Mouse (Mus musculus) frontal cortex, adult (tissue): Measurements from ENCODE around the gene Accs.

Experiments used
- ATAC-seq: cut with Nextera tagmentation; 2 replicates; pipeline ENCODE4 v1.9.2; 2017; ENCODE audit warnings: mild to moderate bottlenecking, moderate library complexity, mixed read lengths; ENCODE audit not compliant: low TSS enrichment

Gene Accs

DNA sequence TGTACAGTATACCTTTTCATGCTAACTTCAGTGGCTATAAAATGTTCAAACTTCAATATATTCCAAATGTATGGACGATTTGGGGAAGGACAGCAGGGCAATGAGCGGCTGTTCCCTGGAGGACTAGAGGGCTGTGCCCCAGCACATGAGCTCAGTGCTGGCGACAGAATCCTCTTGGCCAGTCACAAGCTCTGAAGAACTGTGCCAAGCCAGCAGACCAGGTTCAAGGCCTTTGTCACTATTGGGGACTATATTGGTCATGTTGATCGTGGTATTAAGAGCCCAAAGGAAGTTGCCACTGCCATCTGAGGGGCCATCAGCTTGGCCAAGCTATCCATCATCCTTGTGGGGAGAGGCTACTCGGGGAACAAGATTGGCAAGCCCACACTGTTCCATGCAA is 55.4 kb downstream of the Accs start:
- no peak for ATAC-seq

DNA sequence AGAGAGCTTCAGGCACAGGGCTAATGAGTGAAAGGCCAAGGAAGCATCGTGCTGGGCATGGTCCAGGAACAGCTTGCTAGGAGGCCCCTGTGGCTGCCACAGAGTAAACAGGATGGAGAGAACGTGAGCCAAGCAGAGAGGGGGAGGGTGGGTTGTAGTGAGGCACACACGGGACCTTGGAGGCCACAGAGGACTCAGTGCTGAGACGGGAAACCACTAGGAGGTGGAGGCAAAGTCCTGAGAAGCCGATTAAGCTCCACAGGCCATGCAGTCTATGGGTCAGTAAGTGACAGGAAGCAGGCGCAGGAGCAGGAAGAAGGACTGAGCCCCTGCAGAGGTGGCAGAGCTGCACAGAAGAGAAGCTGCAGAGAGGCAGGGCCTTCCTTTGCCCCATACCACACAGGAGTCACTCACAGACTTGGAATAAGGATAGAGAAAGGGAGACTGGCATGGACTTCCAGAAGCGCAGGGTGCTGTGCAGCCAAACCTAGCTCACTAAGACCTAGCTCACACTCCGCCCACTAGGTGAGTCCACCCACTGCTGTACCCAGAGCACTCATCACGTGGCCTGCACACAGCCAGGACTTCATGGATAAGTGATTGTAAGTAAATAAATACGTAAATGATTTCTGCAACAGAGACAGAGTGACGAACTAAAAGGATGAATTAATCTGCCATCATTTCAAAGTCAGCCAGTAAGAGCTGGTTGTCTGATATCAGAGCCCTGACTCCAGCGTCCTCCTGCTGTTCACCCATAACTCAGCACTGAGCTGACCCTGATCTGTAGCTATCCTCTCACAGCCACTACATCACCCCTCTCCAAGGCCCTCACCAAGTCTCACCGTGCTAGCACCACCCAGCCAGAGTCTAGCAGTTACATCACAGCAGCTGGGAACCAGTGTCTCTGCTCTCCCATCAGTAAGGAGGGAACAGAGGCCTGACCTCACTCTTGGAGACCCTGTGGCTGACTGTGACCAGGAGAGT is 57.9 kb downstream of the Accs start:
- ATAC-seq, result peak; percentile 63

DNA sequence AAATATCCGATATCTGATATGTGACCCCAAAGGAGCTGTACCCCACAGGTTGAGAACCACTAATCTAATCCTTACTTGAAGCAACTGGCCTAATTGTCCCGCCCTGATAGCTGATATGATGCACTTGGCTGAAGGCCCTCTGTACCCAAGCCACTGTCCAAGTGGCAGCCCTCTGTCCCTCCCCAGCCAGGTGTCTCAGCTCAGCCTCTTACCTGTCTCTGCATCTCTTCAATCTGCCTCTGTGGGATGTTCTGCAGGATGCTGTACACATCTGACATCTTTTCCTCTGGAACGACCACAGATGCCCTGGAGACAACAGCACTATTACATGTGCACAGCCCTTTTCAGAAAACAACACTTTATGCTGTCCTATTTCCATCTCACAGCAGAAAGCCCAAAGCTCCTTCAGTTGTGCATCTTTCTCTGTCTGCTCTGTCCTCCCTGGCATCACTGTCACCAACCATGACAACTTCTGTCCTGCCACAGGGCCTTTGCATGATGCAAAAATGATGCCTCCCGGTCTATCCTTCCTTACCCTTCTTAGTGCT is 58.9 kb downstream of the Accs start:
- ATAC-seq, result no peak

DNA sequence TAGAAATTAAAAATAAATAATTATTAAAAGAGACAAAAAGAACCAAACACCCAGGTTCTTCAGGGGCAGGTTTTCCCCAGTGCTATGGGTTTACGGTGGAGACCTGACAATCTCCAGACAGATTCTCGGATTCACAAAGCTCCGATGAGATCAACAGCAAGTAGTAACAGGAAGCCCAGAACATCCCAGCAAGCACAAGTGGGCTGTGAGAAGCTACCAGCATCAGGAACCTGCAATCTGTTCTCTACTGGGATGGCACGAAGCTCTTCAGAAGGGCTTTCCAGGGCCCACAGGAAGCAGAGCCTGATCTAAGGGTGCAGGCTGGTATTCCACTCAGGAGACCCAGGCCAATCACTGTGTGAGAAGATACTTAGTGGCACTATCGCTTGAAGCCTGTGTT is 61.2 kb downstream of the Accs start:
- ATAC-seq, result peak; percentile 39

DNA sequence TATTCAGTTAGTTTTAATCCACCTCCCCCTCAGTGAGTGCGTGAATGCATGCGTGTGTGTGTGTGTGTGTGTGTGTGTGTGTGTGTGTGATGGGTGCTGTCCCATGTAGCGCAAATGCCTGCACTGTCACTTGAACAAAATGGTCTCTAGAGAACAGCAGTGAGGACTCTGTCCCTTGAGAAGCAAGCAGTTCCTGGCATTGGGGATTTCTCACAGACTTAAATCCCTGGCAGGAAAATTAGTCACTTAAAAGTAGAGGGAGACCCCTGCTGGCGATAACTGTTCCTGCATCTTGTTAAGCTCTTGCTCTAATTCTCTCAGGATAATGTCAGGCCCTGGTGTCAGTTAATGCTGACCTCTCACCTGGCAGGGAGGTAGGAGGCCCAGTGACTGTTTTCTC is 63.6 kb downstream of the Accs start:
- ATAC-seq, result peak; percentile 56

DNA sequence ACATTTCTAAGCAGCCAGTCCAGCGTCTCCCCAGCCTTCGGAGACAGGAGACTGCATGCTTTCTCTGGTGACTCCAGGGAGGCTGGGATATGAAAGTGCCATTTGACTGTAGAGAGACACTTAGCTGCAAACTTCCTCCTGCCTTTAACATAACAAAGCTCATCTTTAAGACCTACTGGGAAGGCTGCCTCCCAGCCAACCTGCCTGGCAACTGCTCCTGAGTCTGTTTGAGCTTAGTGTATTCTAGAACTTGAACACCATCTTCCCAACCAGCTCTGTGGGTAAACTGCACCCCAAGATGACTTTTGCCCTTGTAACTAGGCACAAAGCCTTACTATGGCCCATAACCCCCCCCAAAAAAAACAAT is 64.3 kb downstream of the Accs start:
- ATAC-seq, result no peak

DNA sequence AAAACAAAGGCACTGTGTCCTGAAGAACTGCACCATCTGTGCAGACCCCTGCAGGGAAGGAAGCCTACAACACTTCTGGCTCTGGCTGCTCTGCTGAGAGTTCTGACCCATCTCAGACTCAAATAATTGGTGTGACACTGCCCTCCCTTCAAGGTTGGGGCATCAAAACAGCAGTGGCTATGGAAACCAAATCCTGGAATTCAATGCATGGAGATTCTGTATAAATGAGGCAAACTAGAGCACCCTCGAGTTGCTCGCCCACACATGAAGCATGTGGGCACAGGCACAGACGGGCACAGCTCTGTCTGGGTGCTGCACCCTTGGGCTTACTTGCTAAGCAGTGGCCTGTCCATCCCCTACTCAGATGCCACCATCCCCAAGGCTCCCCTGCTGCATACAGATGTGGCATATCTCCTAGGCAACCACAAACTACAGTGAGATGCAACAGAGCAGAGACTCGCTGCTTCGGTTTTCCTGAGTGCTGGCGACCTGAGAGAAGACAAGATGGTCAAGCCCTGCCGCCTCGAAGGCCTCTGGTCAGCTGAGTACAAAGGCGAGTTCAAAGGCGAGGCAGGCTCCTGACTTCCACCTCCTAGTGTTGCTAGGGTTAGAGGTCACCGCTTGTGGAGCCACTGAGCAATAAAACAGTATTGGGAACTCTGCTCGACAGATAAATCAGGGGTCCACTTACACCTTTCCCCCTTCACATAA is 64.9 kb downstream of the Accs start:
- ATAC-seq, result peak; percentile 66

DNA sequence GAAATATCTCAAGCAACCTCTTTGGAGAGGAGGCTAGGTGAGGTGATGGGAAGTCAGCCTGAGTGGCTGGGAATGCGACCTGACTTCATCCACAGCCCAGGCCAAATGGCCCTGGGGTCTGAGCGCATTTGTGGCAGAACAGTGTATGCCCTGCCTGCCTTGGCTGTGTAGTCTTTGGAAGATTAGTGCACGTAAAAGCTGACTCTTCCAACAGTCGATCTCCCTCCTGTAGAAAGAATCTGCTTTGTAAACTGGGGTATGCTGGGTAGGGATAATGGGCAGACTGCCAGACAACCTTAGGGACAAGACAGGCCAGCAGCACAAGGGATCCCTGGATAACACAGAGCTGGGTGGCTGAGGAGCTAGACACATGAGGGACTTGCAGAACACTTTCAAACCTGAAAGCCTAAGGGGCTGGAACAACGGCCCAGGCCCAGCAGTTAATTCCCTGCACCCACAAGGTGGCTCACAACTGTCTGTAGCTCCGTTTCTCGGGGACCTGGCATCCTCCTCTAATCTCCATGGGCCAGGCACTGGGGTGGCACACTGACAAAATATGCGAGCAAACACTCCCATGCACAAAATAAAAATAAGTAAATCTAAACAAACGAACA is 65.7 kb downstream of the Accs start:
- ATAC-seq, result no peak
